Mouse (Mus musculus) G1E (cell line): ENCODE data around the gene Ddr2.
"Not testable (repeated sequence)": the region's sequence is repeated elsewhere in the genome, so short reads cannot be mapped to it uniquely, and the experiment has no call there.

Experiments used
- CTCF ChIP-seq: IDR thresholded peaks from 2 replicates; pipeline ENCODE4 v1.5.1; 2012; ENCODE audit warnings: low read depth, low read length, inconsistent platforms, mixed read lengths
- GATA1 ChIP-seq: IDR thresholded peaks from 2 replicates; pipeline ENCODE4 v1.6.1; 2012; ENCODE audit warnings: borderline replicate concordance, low read length, inconsistent platforms, mixed read lengths
- TAL1 ChIP-seq: conservative IDR thresholded peaks from 2 replicates; pipeline ENCODE4 v1.6.1; 2012; ENCODE audit warnings: low read depth, low read length, inconsistent platforms, mixed read lengths

DNA sequence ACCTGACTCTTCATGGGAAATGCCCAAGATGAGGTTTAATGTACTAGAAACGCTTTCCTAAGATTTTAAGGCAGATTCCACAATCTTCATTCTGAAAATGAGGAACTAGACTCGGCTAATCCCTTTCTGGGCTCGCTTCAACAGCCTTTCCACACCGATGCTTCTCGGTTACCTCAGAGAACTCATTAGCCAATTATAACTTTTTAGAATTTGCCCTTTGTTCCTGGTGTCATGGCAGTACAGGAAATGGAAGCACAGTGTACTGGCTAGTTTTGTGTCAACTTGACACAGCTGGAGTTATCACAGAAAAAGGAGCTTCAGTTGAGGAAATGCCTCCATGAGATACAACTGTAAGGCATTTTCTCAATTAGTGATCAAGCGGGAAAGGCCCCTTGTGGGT is 116.7 kb downstream of the Ddr2 start:
- not testable (repeated sequence) for TF ChIP-seq GATA1, CTCF, TAL1
